Mouse (Mus musculus) midbrain, embryonic 15.5 days (tissue): Measurements from ENCODE around the gene Mrps7. TPM values are rescaled to one million over a fixed set of nuclear protein-coding genes. Genes with fewer than 3 reads are reported as not detected.

Experiments
- ATAC-seq: fragments of 200-750 bp; cut with Nextera tagmentation; replicated peaks from 2 replicates; pipeline ENCODE4 v1.8.0; 2017; ENCODE audit warnings: moderate TSS enrichment
- H3K27ac ChIP-seq: fragments of 300-500 bp; sonication (generic); 2 replicates; pipeline ENCODE4 v1.5.1; 2015; ENCODE audit warnings: mild to moderate bottlenecking, inconsistent platforms
- H3K27me3 ChIP-seq: fragments of 300-500 bp; sonication (generic); replicated peaks from 2 replicates; pipeline ENCODE4 v1.6.1; 2015; ENCODE audit warnings: inconsistent platforms
- H3K36me3 ChIP-seq: fragments of 300-500 bp; sonication (generic); replicated peaks from 2 replicates; pipeline ENCODE4 v1.6.1; 2015; ENCODE audit warnings: inconsistent platforms
- H3K4me1 ChIP-seq: fragments of 300-500 bp; sonication (generic); 2 replicates; pipeline ENCODE4 v1.6.1; 2015; ENCODE audit warnings: inconsistent platforms
- H3K4me2 ChIP-seq: fragments of 300-500 bp; sonication (generic); 2 replicates; pipeline ENCODE4 v1.6.1; 2015; ENCODE audit warnings: inconsistent platforms, mild to moderate bottlenecking, moderate library complexity
- H3K4me3 ChIP-seq: fragments of 300-500 bp; sonication (generic); 2 replicates; pipeline ENCODE4 v1.5.1; 2015; ENCODE audit warnings: mild to moderate bottlenecking, inconsistent platforms
- H3K9ac ChIP-seq: fragments of 300-500 bp; sonication (generic); 2 replicates; pipeline ENCODE4 v1.6.1; 2015; ENCODE audit warnings: mild to moderate bottlenecking, inconsistent platforms
- H3K9me3 ChIP-seq: fragments of 300-500 bp; sonication (generic); 2 replicates; pipeline ENCODE4 v1.6.1; 2016; ENCODE audit warnings: inconsistent platforms
- WGBS: fragments of 180-500 bp; shearing (Covaris S2); methylation state at CpG from one replicate; pipeline ENCODE4 v1.1.7; 2015; ENCODE audit warnings: mixed read lengths; 5-methylcytosine and 5-hydroxymethylcytosine counted together
- polyA plus RNA-seq: library from polyadenylated mRNA; unstranded; fragments of >200 nt; fragmentation: Nextera tagmentation; extraction: Ambion mirVana; gene quantifications from 2 replicates; pipeline ENCODE4 v1.2.1, GENCODE M21; 2015

Gene Mrps7
- 70.0 and 74.3 TPM in 2 replicates for polyA plus RNA-seq

GRCm38 (mm10) chr11:115603476-115604303, at the start of gene Mrps7, which contains the start of gene Gga3:
Mrps7 (plus strand) TSS chr11:115603925.
Gga3 (minus strand) TSS chr11:115604051.
- Histone ChIP-seq H3K27me3 (no peaks in the 10 kb centered on the region), H3K36me3 (peaks cover 19% of the 10 kb centered on the region; the same call in 1 of the 2 replicates), H3K9me3 (no peaks in the 10 kb centered on the region), H3K4me2 (peak within 1 kb of the TSS; percentile 81), H3K4me3 (peak within 1 kb of the TSS; percentile 81), H3K9ac (peak within 1 kb of the TSS; percentile 89), H3K4me1 (peaks cover 29% of the 10 kb centered on the region), H3K27ac (peak within 1 kb of the TSS; percentile 94)
- ATAC-seq: peak; percentile 96
- under 1% methylated on average over 87 of the region's 93 CpGs for WGBS

- Histone ChIP-seq H3K4me3 (no peak overlapping the region), H3K9ac (no peak overlapping the region), H3K4me2 (no peak overlapping the region), H3K9me3 (no peaks in the 10 kb centered on the region), H3K36me3 (no peaks in the 10 kb centered on the region), H3K27me3 (no peaks in the 10 kb centered on the region), H3K27ac (no peak overlapping the region), H3K4me1 (no peaks in the 10 kb centered on the region)
- ATAC-seq: no peak
- 83% methylated on average over 17 of the region's 17 CpGs for WGBS
Measured at GRCm38 (mm10) chr11:115555717-115556116, 48.0 kb upstream of the Mrps7 start.

- peak overlapping the region; percentile 67 for H3K9ac ChIP-seq
- peaks cover 11% of the 10 kb centered on the region; the same call in 1 of the 2 replicates for H3K36me3 ChIP-seq
- no peak for ATAC-seq
- peak overlapping the region; percentile 91 for H3K4me3 ChIP-seq
- peak overlapping the region; percentile 84; the same call in 1 of the 2 replicates for H3K27ac ChIP-seq
- H3K27me3 ChIP-seq: no peaks in the 10 kb centered on the region
- H3K9me3 ChIP-seq: no peaks in the 10 kb centered on the region
- 47% methylated on average over 4 of the region's 4 CpGs for WGBS
- peaks cover 17% of the 10 kb centered on the region for H3K4me1 ChIP-seq
- peak overlapping the region; percentile 79 for H3K4me2 ChIP-seq
Measured at GRCm38 (mm10) chr11:115563406-115563805, 40.3 kb upstream of the Mrps7 start.

- peak within 1 kb of the TSS; percentile 84 for H3K27ac ChIP-seq
- H3K4me3 ChIP-seq: peak within 1 kb of the TSS; percentile 91
- peaks cover 17% of the 10 kb centered on the region for H3K4me1 ChIP-seq
- no peaks in the 10 kb centered on the region for H3K9me3 ChIP-seq
- peak within 1 kb of the TSS; percentile 79 for H3K4me2 ChIP-seq
- peak within 1 kb of the TSS; percentile 67 for H3K9ac ChIP-seq
- peaks cover 19% of the 10 kb centered on the region; the same call in 1 of the 2 replicates for H3K36me3 ChIP-seq
- WGBS: under 1% methylated on average over 42 of the region's 42 CpGs
- H3K27me3 ChIP-seq: no peaks in the 10 kb centered on the region
- ATAC-seq: peak; percentile 92
Measured at GRCm38 (mm10) chr11:115564064-115564809, 39.5 kb upstream of the Mrps7 start, which contains the start of gene Nup85. Nup85 (plus strand) TSS chr11:115564434.

DNA sequence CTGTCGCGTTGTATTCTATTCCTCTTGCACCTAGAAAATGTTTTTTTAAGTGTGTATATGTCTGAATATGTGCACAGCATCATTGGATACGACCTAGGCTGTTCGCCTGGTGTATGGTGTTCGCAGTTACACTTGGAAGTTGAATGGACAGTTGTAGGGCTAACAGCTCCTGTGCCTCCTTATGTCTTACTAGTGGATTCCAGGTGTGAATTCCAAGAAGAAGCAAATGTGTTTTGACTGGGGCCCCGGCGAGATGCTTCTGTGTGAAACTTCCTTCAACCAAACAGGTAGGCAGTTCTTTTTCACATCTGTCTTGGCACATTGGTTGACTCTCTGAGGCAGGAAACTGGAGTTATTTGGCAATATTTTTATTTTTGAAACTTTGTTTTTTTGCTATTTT, 38.8 kb upstream of the Mrps7 start:
- ATAC-seq: no peak
- Histone ChIP-seq H3K36me3 (peaks cover 26% of the 10 kb centered on the region; the same call in 1 of the 2 replicates), H3K4me1 (peaks cover 17% of the 10 kb centered on the region), H3K4me3 (peak overlapping the region; percentile 91), H3K4me2 (peak overlapping the region; percentile 79), H3K27ac (no peak overlapping the region), H3K9ac (peak overlapping the region; percentile 67), H3K27me3 (no peaks in the 10 kb centered on the region), H3K9me3 (no peaks in the 10 kb centered on the region)
- WGBS: 21% methylated on average over 7 of the region's 7 CpGs

DNA sequence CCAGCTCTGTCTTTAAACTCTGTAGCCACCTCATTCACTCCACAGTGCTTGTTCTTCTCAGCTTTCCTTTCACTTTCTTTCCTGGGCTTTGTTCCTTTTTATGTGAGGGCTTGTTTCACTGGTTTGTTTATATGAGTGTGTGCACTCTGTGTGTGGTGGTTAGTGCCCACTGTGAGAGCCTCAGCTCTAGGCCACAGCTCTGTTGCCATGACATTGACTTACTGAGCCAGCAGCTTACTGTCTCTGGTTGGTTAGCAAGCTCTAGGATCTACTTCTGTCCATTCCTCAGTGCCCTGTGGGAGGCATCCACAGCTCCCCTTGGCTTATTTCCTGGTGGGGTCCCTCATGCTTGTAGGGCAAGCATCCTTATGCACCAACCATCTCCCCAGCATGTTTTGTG, 24.6 kb upstream of the Mrps7 start:
- H3K36me3 ChIP-seq: peaks cover 35% of the 10 kb centered on the region
- no peak overlapping the region for H3K9ac ChIP-seq
- no peak overlapping the region for H3K4me3 ChIP-seq
- no peaks in the 10 kb centered on the region for H3K9me3 ChIP-seq
- no peak overlapping the region for H3K27ac ChIP-seq
- no peaks in the 10 kb centered on the region for H3K27me3 ChIP-seq
- no peak for ATAC-seq
- no peak overlapping the region for H3K4me2 ChIP-seq
- H3K4me1 ChIP-seq: no peaks in the 10 kb centered on the region

DNA sequence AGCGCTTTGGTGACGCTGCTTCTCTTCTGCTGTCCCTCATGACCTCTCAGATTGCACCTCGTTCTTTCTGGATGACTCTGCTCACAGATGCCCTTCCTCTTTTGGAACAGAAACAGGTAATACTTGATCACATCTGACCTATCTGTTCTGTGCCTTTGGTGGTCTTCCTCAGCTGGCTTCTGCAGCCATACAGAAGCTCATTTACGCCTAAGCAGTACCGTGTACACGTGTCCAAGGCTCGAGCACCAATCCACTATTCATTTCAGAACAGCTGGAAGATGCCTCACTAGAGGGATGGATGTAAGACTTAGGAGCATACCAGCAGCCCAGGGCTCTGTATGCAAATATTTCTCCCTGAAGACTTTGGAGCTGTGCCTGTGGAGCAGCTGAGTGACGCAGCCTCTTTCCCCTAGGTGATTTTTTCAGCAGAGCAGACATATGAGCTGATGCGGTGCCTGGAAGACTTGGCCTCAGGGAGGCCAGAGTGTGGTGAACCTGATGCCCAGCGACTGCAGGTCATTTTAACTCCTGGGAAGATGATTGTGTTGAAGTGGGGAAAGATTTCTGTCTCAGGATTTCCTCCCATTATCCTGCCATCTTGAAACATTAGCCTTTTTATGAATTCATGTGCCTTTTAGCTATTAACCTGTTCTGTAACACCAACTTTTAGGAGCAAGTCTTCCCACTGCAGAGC, 20.7 kb upstream of the Mrps7 start:
- Histone ChIP-seq H3K27me3 (no peaks in the 10 kb centered on the region), H3K9ac (no peak overlapping the region), H3K4me2 (no peak overlapping the region), H3K4me3 (no peak overlapping the region), H3K9me3 (no peaks in the 10 kb centered on the region), H3K36me3 (peaks cover 68% of the 10 kb centered on the region), H3K27ac (no peak overlapping the region), H3K4me1 (no peaks in the 10 kb centered on the region)
- no peak for ATAC-seq
- 84% methylated on average over 10 of the region's 10 CpGs for WGBS

- Histone ChIP-seq H3K4me2 (no peak overlapping the region), H3K36me3 (peaks cover 68% of the 10 kb centered on the region), H3K27me3 (no peaks in the 10 kb centered on the region), H3K4me1 (no peaks in the 10 kb centered on the region), H3K9ac (no peak overlapping the region), H3K27ac (no peak overlapping the region), H3K9me3 (no peaks in the 10 kb centered on the region), H3K4me3 (no peak overlapping the region)
- WGBS: 90% methylated on average over 10 of the region's 10 CpGs
- ATAC-seq: no peak
Measured at GRCm38 (mm10) chr11:115584376-115585073, 19.2 kb upstream of the Mrps7 start.

DNA sequence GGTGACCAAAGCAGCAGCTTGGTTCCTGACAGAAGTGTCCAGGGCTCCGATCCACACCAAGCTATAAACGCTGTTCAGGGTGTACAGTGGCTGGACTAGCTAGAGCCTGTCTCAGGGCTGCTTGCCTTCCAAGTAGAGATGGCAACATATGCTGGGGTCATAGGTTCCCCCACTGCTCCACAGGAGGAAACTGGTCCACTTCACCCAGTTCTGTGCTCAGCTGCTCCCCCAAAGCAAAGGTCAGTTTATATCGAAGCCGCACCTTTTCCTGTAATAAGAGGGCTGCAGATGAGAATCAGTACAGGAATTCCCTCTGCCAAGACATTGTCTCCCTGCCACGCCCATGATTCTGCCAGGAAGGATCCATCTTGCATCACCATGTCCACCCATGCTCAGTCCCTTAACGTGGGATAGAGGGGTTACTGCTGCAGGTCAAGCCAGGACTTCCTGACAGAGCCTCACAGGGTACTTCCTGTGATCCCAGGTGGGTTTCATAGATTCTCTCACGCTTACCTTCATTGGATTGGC, 18.1 kb upstream of the Mrps7 start:
- Histone ChIP-seq H3K27ac (no peak overlapping the region), H3K4me1 (no peaks in the 10 kb centered on the region), H3K4me3 (no peak overlapping the region), H3K9ac (no peak overlapping the region), H3K27me3 (no peaks in the 10 kb centered on the region), H3K36me3 (peaks cover 77% of the 10 kb centered on the region), H3K9me3 (no peaks in the 10 kb centered on the region), H3K4me2 (no peak overlapping the region)
- WGBS: 92% methylated on average over 7 of the region's 7 CpGs
- no peak for ATAC-seq

- Histone ChIP-seq H3K9me3 (no peaks in the 10 kb centered on the region), H3K4me1 (no peaks in the 10 kb centered on the region), H3K4me2 (no peak overlapping the region), H3K9ac (no peak overlapping the region), H3K4me3 (no peak overlapping the region), H3K36me3 (peaks cover 82% of the 10 kb centered on the region), H3K27ac (no peak overlapping the region), H3K27me3 (no peaks in the 10 kb centered on the region)
- 91% methylated on average over 9 of the region's 9 CpGs for WGBS
- ATAC-seq: no peak
Measured at GRCm38 (mm10) chr11:115586403-115586802, 17.3 kb upstream of the Mrps7 start.

DNA sequence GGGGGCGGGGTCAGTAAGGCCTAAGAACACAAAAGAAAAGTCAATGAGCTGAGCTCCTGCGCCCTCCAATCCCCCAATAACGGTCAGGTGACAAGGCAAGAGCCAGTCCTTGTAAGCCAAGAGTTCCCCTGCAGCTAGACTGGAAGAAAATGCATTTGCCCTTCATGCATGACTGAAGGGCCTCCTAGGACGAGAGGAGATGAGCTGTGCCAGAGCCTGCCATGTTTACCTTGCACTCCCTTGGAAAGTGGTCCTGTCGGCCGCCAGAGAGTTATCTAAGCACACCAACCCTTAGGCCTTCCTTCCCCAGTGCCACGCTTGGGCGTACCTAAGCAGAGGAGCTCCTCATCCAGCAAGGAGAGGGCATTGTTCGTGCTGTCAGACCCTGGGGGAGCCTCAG, 15.7 kb upstream of the Mrps7 start:
- ATAC-seq: no peak
- Histone ChIP-seq H3K9me3 (no peaks in the 10 kb centered on the region), H3K36me3 (peaks cover 88% of the 10 kb centered on the region), H3K4me3 (no peak overlapping the region), H3K27me3 (no peaks in the 10 kb centered on the region), H3K4me2 (no peak overlapping the region), H3K9ac (no peak overlapping the region), H3K4me1 (no peaks in the 10 kb centered on the region), H3K27ac (no peak overlapping the region)
- WGBS: 81% methylated on average over 9 of the region's 9 CpGs
